Mouse (Mus musculus): Measurements from ENCODE around the gene Ythdf1.

Gene Ythdf1

GRCm38 (mm10) chr2:180879365-180880067 is 41.2 kb downstream of the Ythdf1 start:
- no peak for DNase-seq (ENCODE audit: low spot score in 2 of 2)

GRCm38 (mm10) chr2:180870006-180870405 is 50.7 kb downstream of the Ythdf1 start:
- DNase-seq (ENCODE audit: low spot score in 2 of 2): no peak

GRCm38 (mm10) chr2:180861561-180861960 is 59.2 kb downstream of the Ythdf1 start:
- no peak for DNase-seq (ENCODE audit: low spot score in 2 of 2)

- no peak for DNase-seq (ENCODE audit: low spot score in 2 of 2)
Measured at GRCm38 (mm10) chr2:180857121-180857520, 63.6 kb downstream of the Ythdf1 start.

GRCm38 (mm10) chr2:180855005-180855544 is 65.7 kb downstream of the Ythdf1 start:
- DNase-seq (ENCODE audit: low spot score in 2 of 2): no peak

Measured in spleen, postnatal 4 days (tissue).